Mouse (Mus musculus) layer of hippocampus, postnatal 14 days (tissue): ENCODE data around the gene Dpm1. TPM values are rescaled to one million over a fixed set of nuclear protein-coding genes. Genes with fewer than 3 reads are reported as not detected.
A peak's percentile ranks its signal among the peaks of the same experiment; 100 is the strongest.

ENCODE experiments used
- DNase-seq, 2 experiments: peaks; one replicate each; pipeline ENCODE4 v3.0.0; 2021 to 2022; ENCODE audit warnings: low spot score in 2 of 2, mixed read lengths in 1 of 2
- total RNA-seq, 2 experiments: library from RNA; stranded (reverse); gene quantifications; 2 replicates each; pipeline ENCODE4 v1.2.3; 2021

Dpm1 gene
- total RNA-seq, 2 experiments from 2014 or later: 64.3 to 70.6 TPM

DNA sequence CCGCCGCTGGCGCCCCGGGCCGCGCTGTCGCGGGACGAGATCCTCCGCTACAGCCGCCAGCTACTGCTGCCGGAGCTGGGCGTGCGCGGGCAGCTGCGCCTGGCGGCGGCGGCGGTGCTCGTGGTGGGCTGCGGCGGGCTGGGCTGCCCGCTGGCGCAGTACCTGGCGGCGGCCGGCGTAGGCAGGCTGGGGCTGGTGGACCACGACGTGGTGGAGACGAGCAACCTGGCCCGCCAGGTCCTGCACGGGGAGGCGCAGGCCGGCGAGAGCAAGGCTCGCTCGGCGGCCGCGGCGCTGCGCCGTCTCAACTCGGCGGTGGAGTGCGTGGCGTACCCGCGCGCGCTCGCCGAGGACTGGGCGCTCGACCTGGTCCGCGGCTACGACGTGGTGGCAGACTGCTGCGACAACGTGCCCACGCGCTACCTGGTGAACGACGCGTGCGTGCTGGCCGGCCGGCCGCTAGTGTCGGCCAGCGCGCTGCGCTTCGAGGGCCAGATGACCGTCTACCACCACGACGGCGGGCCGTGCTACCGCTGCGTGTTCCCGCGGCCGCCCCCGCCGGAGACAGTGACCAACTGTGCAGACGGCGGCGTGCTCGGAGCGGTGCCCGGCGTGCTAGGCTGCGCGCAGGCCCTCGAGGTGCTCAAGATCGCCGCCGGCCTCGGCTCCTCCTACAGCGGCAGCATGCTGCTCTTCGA lies 531 bp upstream of the Dpm1 start:
- DNase-seq: no peak

DNA sequence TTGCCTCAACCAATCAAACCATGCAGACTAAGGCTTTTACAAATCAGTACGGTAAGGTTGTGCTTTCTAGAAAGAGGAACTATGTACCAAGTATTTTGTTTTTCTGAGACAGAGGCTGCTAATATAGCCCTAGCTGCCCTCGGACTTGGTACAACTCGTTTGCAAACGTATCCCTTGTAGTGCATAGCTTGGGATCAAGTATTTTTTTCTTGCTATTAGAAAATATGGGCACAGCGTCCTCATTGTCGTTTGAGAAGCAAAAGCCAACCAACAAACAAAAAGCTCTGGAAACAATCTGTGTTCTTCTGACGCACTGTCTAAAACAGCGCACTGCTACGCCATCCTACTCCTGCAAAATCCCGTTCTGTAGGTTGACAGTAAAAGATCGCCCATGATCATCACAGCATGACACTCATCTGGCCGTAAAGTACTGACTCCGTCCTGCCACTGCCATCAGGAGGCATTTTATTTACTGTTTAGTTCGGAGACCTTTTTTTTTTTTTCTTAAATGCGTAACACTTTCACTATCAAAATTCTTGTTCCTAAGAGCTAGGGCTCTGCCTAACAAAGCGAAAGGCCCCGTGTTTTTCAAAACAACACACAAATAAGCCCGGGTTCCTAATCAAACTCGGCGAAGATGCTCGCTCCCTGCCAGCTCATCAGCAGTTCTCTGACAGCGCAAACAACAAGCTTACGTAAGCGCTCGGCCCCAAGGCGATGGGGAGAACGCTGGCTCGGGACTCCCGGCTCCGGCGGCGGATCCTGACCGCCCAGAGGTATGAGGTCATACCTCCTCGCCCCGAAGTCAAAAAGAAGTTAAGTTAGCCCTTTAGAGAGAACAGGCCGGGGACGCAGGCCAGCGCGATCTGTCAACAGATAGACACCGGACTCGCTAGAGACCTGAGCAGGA lies 1.0 kb downstream of the Dpm1 start:
- DNase-seq: peak in 1 of 2 experiments; percentile 45

DNA sequence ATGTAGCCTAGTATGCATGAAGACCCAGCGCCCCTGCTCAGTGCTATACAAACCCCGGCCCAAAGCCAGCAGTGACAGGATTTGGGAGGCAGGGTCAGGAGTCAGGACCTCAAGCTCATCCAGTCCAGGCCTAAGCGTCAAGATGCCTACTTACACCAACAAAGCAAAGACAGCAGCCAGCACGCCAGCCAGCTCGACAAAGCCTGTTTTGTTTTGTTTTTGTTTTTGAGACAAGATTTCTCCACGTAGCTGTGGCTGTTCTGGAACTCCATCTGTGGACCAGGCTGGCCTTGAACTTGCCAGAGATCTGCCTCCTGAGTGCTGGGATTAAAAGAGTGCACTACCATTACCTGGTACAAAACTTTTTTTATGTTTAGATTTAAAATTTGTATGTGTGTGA lies 7.1 kb downstream of the Dpm1 start:
- DNase-seq: no peak

DNA sequence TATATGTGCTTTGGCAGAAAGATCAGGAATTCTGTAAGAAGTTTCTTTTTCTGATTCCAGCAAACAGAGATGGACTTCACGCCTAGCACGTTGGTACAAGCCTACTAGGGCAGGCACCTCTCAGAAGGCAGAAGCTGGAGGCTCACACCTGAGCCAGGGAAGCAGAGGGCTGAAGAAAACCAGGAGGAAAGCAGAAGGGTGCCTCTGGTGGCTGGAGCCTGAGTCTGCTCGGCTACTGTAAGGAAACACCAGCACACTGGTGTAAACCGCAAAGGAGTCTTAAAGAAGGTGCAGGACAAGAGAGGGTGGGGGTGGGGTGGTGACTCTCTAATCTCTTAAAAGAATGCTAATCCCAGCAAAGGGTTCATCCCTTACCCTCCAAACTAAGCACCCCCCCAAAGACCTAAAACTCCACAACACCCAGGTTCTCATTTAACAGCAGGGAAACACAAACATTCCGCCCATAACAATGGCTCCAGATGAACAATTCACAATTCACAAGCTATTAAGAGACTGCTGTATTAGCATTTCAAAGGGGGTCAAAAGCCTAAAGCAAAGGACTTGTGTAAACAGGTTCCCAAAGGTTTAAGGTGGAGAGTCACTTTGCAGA lies 16.5 kb downstream of the Dpm1 start:
- no peak for DNase-seq

DNA sequence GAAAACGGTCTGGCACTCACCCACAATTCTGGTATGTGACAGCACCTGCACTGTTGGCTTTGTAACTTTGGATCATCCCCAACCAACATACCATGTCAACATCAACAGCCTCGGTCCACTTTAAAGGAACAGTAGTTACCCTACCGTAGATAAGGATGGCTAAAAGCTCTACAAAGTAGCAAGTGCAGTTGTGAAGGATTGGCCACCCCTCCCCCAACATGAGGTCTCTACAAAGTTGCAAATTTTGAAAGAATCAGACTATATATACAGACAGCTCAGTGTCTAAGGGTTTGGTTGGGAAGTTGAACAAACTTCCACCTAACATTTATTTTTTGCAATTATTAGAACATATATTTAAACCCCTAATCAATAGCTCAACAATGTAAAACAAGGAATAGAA lies 22.5 kb downstream of the Dpm1 start:
- peak in 1 of 2 experiments; percentile 22 for DNase-seq

DNA sequence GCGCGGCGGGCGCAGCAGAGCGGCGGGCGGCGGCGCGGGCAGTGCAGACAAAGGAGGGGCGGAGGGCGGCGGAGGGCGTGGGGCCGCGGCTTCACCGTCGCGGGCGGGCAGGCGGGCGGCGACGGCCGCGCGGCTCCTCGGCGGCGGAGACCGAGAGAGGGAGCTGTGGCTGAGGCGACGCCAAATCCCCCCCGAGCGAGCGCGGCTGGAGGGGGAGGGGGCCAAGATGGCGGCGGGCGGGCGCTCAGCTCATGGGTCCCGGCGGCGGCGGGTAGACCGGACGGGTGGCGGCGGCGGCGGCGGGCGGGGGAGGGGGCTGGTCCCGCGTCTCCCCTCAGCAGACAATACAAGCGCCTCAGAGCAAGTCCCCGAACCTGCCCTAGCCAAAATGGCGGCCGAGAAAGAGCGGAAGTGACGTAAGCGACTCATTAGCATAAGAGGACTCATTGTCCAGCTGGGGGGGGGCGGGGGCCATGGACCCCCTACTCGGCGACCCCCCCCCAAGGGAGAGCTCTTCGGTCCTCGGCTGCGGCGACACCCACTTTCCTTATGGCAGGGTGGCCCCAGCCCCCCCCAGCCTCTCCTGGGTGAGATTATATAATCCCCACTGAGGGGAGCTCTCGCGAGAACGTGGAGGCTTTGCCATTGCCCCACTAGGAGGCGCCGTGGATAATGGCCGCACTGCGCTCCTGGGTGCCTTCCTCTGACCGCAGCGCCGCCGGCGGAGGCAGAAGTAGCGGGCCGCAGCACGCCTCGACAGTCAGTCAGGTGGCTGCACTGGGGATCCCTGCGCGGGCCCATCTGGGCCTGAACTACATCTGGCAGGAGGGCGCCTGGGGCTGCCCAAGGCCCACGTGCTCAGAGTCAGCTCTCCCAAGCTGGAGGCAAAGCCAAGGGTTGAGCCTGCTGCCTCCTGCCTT lies 23.4 kb downstream of the Dpm1 start, which contains the start of gene Adnp:
Gene Adnp (minus strand): TSS at position 388 of the 920 bp plus-strand sequence.
- peak; percentile 95 to 98 for DNase-seq

DNA sequence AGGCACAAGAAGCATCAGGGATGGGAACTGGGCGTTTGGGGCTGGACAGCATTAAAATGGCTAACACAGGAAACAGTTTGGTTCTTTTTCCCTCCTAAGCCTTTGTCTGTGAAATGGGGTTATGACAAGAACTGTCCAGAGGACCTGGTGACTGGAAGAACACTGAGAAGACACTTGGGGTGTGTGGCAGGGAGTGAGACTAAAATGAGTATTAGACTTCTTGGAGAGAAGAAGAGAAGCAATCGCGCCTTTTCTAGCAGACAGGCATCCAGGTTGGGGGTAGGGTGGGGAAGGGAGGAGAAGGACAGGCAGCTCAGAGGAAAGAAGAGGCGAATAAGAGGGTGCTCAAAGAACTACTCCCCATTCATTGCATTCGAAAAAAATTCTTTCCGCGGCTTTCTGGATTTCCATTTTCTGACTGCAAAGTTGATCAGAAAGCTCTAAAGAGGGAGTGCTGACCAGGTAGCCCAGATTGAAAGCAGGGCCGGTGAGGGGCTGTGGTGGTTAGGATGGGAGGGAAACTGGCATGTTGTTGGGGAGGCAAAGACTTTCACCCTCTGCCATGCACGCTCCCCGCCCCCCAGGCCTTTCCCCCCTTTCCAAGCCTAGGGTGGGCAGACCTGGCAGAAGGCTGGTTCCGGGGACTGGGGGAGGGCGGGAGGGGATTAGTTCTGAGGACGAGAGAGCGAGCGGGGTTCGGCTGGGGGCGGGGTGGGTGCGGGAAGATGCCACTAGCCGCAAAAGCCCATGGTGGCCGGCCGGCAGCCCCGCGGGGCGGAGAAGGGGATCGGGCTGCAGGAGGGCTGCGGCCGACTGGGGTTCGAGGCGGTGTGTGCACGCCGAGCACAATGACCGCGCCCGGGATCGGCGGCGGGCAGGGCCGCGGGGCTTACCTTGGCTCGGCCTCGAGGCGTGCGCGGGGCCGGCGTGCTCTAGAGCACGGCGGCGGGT lies 24.4 kb downstream of the Dpm1 start:
- DNase-seq: peak; percentile 30 to 40

DNA sequence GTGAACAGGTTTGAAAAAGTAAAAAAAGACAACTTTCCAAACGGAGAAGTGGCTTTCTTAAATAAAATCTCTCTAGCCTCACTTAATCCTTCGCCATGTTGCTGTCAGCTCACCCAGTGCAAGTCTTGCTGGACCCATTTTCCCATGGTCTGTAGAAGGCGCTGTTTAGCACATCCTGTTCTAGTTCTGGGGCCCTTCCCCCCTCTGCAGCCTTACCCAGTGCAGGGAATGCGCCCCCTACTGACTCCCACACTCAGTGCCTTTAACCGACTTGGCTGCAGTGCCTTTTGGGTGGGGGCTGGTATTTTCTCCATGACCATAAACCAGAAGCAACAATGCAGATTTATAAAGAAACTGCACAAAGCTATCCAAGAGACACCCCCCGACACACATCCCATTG lies 25.1 kb downstream of the Dpm1 start:
- DNase-seq: peak; percentile 89 to 95

DNA sequence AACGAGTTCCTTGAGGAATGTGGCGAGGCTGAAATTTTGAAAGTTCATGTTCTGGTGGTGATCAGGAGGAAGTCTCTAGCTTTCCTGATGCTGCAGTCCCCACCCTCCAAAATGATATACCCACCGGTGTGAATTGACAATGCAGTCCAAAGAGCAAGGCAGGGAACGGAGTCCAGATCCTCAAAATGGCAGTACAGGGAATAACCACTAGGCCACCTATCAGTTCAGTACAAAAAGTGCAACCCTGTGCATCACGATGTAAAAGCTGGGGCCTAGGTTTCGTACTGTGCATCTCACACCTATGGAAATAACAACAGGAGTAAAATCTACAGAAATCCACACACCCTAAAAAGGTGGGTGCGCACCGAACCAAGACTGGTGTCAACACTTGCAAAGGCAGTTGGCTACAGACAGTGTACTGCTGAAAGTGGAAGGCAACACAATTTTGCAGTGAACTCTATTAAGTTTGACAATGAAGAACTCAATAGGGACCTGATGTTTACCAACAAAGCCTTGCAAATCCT lies 25.9 kb downstream of the Dpm1 start:
- DNase-seq: peak in 1 of 2 experiments; percentile 30

DNA sequence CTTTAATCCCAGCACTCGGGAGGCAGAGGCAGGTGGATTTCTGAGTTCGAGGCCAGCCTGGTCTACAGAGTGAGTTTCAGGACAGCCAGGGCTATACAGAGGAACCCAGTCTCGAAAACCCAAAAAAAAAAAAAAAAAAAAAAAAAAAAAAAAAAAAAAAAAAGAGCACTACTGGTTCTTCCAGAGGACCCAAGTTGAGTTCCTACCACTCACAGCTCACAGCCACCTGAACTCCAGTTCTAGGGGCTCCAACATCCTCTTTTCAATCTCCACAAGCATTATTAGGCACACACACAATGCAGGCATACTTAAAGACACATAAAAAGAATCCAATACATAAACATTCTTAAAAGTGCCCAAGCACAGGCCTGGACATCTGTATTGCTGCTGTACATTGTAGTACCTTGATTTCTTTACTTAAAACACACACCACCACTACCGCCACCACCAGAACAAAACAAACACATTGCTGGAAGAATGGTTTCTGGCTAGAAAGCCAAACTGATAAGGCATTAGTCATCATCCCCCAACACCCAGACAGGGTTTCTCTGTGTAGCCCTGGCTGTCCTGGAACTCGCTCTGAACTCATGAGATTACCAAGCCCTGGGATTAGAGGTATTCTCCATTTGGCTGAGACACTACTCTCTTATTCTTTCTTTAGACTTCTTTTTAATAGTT lies 30.2 kb downstream of the Dpm1 start:
- no peak for DNase-seq

DNA sequence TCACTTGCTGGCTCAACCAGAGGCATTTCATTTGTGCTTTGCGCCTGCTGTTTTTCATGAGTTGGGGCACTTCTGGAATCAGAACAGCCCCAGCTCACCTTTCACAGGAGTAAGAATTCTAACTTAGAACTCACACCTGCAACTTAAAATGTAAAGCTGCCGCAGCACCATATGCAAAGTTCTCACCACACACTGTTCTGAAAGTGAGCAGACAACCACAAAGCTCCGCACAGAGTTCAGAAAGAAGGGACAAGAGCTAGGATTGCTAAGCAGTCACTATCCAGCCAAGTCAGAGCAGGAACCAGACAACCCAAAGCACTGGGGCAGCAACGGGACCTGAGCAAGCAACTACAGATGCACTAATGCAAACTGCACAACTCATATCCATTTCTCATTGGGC lies 30.9 kb downstream of the Dpm1 start:
- DNase-seq: no peak

DNA sequence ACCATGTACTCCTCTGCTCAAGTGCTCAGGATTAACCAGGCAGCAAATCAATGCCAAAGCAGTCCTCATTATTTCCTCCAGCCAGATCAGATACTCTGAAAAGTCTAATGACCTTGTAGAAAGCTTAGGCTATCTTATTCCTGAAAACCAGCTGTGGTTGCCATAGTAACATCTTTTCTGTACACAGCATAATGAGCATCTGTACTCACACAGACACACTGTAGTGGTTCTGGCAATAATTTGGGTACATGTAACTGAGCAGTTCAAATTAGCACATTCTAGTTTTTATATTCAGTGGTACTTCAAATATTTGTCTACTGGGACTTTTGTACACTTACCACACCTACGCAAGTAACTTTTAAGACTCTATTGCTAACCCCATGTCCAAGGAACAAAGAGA lies 32.0 kb downstream of the Dpm1 start:
- DNase-seq: no peak

DNA sequence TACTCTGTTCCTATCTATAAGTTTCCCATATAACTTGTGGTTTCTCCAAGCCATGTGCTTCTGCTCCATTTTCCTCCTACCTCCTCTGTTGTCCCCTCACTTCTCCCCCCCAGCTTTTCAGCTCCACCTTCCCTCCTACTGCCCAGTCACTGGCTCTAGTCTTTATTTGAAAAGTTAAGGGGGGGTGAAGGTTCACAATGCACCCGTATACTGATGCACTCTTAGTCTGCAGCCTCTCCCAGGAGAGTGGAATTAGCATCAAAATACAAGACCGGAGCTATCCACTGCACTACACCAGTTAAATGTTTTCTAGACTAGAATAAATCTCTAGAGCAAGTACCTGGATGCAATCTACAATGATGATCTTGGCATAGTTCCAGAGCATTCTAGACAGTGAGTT lies 34.7 kb downstream of the Dpm1 start:
- DNase-seq: no peak

DNA sequence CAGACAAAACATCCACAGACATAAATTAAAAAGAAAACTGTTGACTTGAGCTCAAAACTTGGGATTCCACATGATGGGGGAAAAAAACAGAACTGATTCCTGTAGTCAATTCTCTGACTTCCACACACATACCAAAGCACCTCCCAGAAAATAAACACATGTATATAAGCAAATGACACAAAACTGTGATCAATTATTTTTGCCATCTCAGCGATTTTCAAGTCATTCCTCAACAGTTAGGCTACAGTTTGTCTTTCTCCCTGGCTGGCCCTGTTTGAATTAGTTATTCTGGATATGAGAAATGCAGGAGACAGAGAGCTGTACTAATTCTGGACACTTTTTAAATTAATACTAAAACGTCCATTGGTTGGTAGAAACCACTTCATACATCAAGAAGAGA lies 36.7 kb downstream of the Dpm1 start:
- no peak for DNase-seq

DNA sequence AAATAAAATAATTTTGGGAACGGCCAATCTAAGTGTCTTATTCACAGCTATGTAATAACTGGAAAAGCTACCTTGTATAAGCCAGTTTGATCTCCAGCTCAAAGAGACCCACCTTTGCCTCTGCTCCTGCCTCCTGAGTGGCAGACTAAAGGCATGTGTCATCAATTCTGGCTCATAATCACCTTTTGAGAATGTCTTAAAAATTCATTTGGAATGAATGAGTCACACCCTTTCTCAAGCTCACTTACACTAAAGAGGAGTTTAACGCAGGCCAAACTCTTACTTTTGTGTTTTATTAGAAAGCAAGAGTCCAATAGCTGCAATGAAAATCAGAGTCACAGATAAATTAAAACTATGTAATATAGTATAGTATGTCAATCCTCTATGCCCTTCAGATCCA lies 38.5 kb downstream of the Dpm1 start:
- DNase-seq: no peak

DNA sequence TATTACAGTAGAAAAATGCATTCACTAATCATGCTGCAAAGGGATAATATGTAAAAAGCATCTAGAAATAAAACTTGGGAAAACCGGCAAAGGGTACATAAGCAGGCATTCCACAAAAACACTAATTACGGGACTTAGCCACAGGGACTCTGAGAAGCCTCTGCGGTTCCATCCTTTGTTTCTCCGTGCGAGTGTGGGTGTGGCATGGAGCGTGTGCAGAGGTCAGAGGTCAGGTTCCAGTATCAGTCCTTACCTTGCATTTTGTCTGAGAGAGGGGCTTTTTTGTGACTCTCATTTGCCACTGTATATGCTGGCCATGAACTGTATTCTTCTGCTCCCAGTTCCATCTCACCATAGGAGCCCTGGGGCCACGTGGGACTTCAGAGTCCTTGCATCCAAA lies 54.4 kb downstream of the Dpm1 start:
- no peak for DNase-seq

DNA sequence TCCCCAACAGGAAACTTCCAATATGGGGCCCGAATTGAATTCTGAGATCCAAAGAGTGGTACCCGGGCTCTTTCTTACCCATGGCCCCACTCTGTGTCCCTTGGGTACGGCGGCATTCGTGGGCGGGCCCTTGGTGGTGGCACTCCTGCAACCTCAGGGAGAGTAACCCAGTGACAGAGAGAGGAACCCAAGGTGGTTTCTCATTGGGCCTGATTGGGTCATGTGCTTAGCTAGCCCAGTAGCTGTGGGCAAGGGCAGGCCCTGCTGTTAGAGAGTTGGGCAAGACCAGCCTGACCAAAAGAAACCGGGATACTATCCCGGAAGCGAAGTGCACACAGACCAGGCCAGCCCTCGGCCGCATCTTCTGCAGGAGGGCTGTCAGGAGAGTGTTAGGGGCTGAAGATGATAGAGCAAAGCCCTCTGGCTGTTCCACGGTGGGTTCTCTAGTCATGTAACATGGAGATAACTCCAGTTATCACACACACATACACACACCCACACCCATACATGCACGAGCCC lies 60.2 kb downstream of the Dpm1 start:
- DNase-seq: no peak

DNA sequence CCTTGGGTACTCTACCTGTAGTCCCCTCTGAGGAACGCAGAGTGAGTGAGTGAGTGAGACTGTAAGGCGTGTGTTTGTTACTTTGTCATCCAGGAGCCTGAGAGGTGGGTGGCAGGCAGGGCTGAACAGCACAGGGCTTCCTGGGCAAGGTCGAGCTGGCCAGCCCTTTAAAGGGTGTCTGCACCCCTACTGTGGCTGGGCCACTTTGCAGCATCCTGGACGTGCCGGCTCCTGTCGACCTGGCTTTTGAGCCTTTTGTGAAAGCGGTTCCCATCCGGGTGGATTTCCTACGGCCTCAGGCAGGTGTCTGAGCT lies 60.6 kb downstream of the Dpm1 start:
- no peak for DNase-seq
